ENCODE assay signal across 23 mouse cellular contexts in genomic region chr2:130262398-130262797, GRCm38 (mm10). TPM values are rescaled to one million over a fixed set of nuclear protein-coding genes. Genes with fewer than 3 reads are reported as not detected.
DNase-seq lines count a peak whose midpoint lies in the region; ATAC-seq lines count a peak whose summit lies in the region.
"Had no signal": no experiment of that assay in that cellular context is flagged by ENCODE, and none has a peak within 500 bp of the region (broad histone marks: within the 10 kb centered on the region; RNA-seq: fewer than 3 reads in every experiment).

No protein-coding gene starts in this region.

- H3K4me3 ChIP-seq in heart, embryonic 12.5 days: no peak overlapping the region
- H3K4me3 ChIP-seq in liver, embryonic 13.5 days (replicated peaks): peak overlapping the region; percentile 14; the same call in 1 of the 2 replicates
- H3K4me3 ChIP-seq: forebrain, embryonic 15.5 days; heart, embryonic 10.5 days; hindbrain, embryonic 13.5 days; limb, embryonic 13.5 days; lung, embryonic 15.5 days; midbrain, embryonic 13.5 days; neural tube, embryonic 13.5 days had no signal

- H3K36me3 ChIP-seq in heart, embryonic 12.5 days: no peaks in the 10 kb centered on the region
- H3K36me3 ChIP-seq in liver, embryonic 13.5 days: no peaks in the 10 kb centered on the region
- H3K36me3 ChIP-seq: forebrain, embryonic 15.5 days; heart, embryonic 10.5 days; hindbrain, embryonic 13.5 days; limb, embryonic 13.5 days; lung, embryonic 15.5 days; midbrain, embryonic 13.5 days; neural tube, embryonic 13.5 days had no signal

- no peak overlapping the region for H3K4me2 ChIP-seq in heart, embryonic 12.5 days
- peak overlapping the region; percentile 68 for H3K4me2 ChIP-seq in liver, embryonic 13.5 days
- H3K4me2 ChIP-seq: forebrain, embryonic 15.5 days; hindbrain, embryonic 13.5 days; limb, embryonic 13.5 days; lung, embryonic 15.5 days; midbrain, embryonic 13.5 days; neural tube, embryonic 13.5 days had no signal

- DNase-seq in heart, postnatal 4 days: no peak
- peak; percentile 58 for DNase-seq in liver, embryonic 13.5 days
- DNase-seq in frontal cortex, postnatal 14 days (ENCODE audit: low spot score in 2 of 2): no peak
- DNase-seq in left cerebral cortex, adult 9 months (ENCODE audit: low spot score in 2 of 2): no peak
- DNase-seq in testis, postnatal 10 days (ENCODE audit: low spot score): no peak
- DNase-seq: cerebellum, adult 9-10 months; heart, postnatal 14 days; kidney, postnatal 36 days; layer of hippocampus, adult 9-11 months; thymus, postnatal 36 days had no signal

- H3K27ac ChIP-seq in heart, embryonic 12.5 days (ENCODE audit: poor library complexity, severe bottlenecking): no peak overlapping the region
- peak overlapping the region; percentile 74 for H3K27ac ChIP-seq in liver, embryonic 13.5 days
- H3K27ac ChIP-seq: forebrain, embryonic 15.5 days; heart, embryonic 10.5 days; hindbrain, embryonic 13.5 days; limb, embryonic 13.5 days; lung, embryonic 15.5 days; macrophage; midbrain, embryonic 13.5 days; neural tube, embryonic 13.5 days had no signal

- peaks cover 15% of the 10 kb centered on the region; the same call in 1 of the 2 replicates for H3K27me3 ChIP-seq in heart, embryonic 12.5 days (replicated peaks)
- H3K27me3 ChIP-seq in liver, embryonic 13.5 days: no peaks in the 10 kb centered on the region
- H3K27me3 ChIP-seq: forebrain, embryonic 15.5 days; limb, embryonic 13.5 days; lung, embryonic 15.5 days; midbrain, embryonic 13.5 days; neural tube, embryonic 13.5 days had no signal

- H3K4me1 ChIP-seq in heart, embryonic 12.5 days (replicated peaks): 0 out of 2 replicates have a peak, but pooled peaks cover 3% of the 10 kb centered on the region
- H3K4me1 ChIP-seq in liver, embryonic 13.5 days (replicated peaks): peaks cover 72% of the 10 kb centered on the region
- H3K4me1 ChIP-seq: forebrain, embryonic 15.5 days; hindbrain, embryonic 13.5 days; limb, embryonic 13.5 days; lung, embryonic 15.5 days; midbrain, embryonic 13.5 days; neural tube, embryonic 13.5 days had no signal

- H3K9ac ChIP-seq in heart, embryonic 12.5 days: no peak overlapping the region
- peak overlapping the region; percentile 40 for H3K9ac ChIP-seq in liver, embryonic 13.5 days
- H3K9ac ChIP-seq: forebrain, embryonic 15.5 days; hindbrain, embryonic 13.5 days; limb, embryonic 13.5 days; lung, embryonic 15.5 days; midbrain, embryonic 13.5 days; neural tube, embryonic 13.5 days had no signal

- peak; percentile 74 for ATAC-seq in heart, embryonic 12.5 days (ENCODE audit: insufficient number of reproducible peaks, low FRiP score)
- ATAC-seq in erythroblast, adult 5-6 weeks (replicated peaks; ENCODE audit: low FRiP score, poor library complexity, severe bottlenecking): peak; percentile 71
- ATAC-seq in liver, embryonic 13.5 days (ENCODE audit: low read depth): peak; percentile 91
- ATAC-seq in megakaryocyte-erythroid progenitor cell, adult 5-6 weeks (replicated peaks; ENCODE audit: low FRiP score, low TSS enrichment, poor library complexity, severe bottlenecking): peak; percentile 91
- ATAC-seq: CD4-positive, CD25-positive, alpha-beta regulatory T cell, adult 4 months; forebrain, embryonic 15.5 days; inflammation-experienced regulatory T-cells, adult 6 months; midbrain, embryonic 13.5 days had no signal

- H3K9me3 ChIP-seq in heart, embryonic 12.5 days (replicated peaks): no peaks in the 10 kb centered on the region
- H3K9me3 ChIP-seq in liver, embryonic 13.5 days (replicated peaks): no peaks in the 10 kb centered on the region
- H3K9me3 ChIP-seq: forebrain, embryonic 15.5 days; heart, embryonic 10.5 days; hindbrain, embryonic 13.5 days; limb, embryonic 13.5 days; lung, embryonic 15.5 days; midbrain, embryonic 13.5 days; neural tube, embryonic 13.5 days had no signal

- WGBS in heart, embryonic 12.5 days: 7% methylated on average over 2 of the region's 2 CpGs
- 0% methylated on average over 2 of the region's 2 CpGs for WGBS in liver, embryonic 13.5 days (ENCODE audit: insufficient replicate concordance)

RNA-seq across cellular contexts. Expression of gene Nop56, which starts 11.8 kb away (rescaled TPM):
- 192 and 193 TPM in 2 replicates for polyA plus RNA-seq in heart, embryonic 12.5 days (2016; fragmentation: Nextera tagmentation; extraction: Ambion mirVana)
- 10 to 100 TPM; 61.6 to 65.9 TPM for total RNA-seq in heart, postnatal 4 days (2021)
- 86.7 and 101 TPM in 2 replicates for total RNA-seq in erythroblast, adult 5-6 weeks (2015; ENCODE audit: low replicate concordance)
- total RNA-seq in erythroblast, adult 5-6 weeks (2017; ENCODE audit: low replicate concordance): 84.8 and 111 TPM in 2 replicates
- 271 and 279 TPM in 2 replicates for polyA plus RNA-seq in liver, embryonic 13.5 days (2015; fragmentation: Nextera tagmentation; extraction: Ambion mirVana)
- 692 and 1,066 TPM in 2 replicates for total RNA-seq in megakaryocyte-erythroid progenitor cell, adult 5-6 weeks (2014; fragmentation: Nextera tagmentation)
- 748 and 779 TPM in 2 replicates for total RNA-seq in megakaryocyte-erythroid progenitor cell, adult 5-6 weeks (2017)

RNA-seq across cellular contexts. Expression of gene Idh3b, which starts 21.9 kb away (rescaled TPM):
- polyA plus RNA-seq in heart, embryonic 12.5 days (2016; fragmentation: Nextera tagmentation; extraction: Ambion mirVana): 218 and 221 TPM in 2 replicates
- total RNA-seq in heart, postnatal 4 days (2021): 100 to 1,000 TPM; 439 to 476 TPM
- 44.5 and 51.5 TPM in 2 replicates for total RNA-seq in erythroblast, adult 5-6 weeks (2015; ENCODE audit: low replicate concordance)
- 19.8 and 27.0 TPM in 2 replicates for total RNA-seq in erythroblast, adult 5-6 weeks (2017; ENCODE audit: low replicate concordance)
- polyA plus RNA-seq in liver, embryonic 13.5 days (2015; fragmentation: Nextera tagmentation; extraction: Ambion mirVana): 117 and 120 TPM in 2 replicates
- 197 and 240 TPM in 2 replicates for total RNA-seq in megakaryocyte-erythroid progenitor cell, adult 5-6 weeks (2014; fragmentation: Nextera tagmentation)
- 145 and 164 TPM in 2 replicates for total RNA-seq in megakaryocyte-erythroid progenitor cell, adult 5-6 weeks (2017)

RNA-seq across cellular contexts. Expression of gene Ebf4, which starts 32.6 kb away (rescaled TPM):
- 0.91 and 1.2 TPM in 2 replicates for polyA plus RNA-seq in heart, embryonic 12.5 days (2016; fragmentation: Nextera tagmentation; extraction: Ambion mirVana)
- total RNA-seq in heart, postnatal 4 days (2021): 1 to 10 TPM; 1.1 to 1.5 TPM
- total RNA-seq in erythroblast, adult 5-6 weeks (2015; ENCODE audit: low replicate concordance): not detected in 2 replicates
- total RNA-seq in erythroblast, adult 5-6 weeks (2017; ENCODE audit: low replicate concordance): 0.84 TPM in 1 of 2 replicates, not detected in the other
- polyA plus RNA-seq in liver, embryonic 13.5 days (2015; fragmentation: Nextera tagmentation; extraction: Ambion mirVana): 0.03 and 0.10 TPM in 2 replicates
- total RNA-seq in megakaryocyte-erythroid progenitor cell, adult 5-6 weeks (2014; fragmentation: Nextera tagmentation): not detected in 2 replicates
- not detected in 2 replicates for total RNA-seq in megakaryocyte-erythroid progenitor cell, adult 5-6 weeks (2017)
- polyA plus RNA-seq: CD4-positive, CD25-positive, alpha-beta regulatory T cell, adult 4 months; inflammation-experienced regulatory T-cells, adult 6 months; macrophage had no signal

Comparison
In these comparisons a context has a peak if more than half of its experiments do, and no peak if none do; other contexts are left out.
1. RNA of gene Nop56, which starts 11.8 kb away (total RNA-seq): 692 to 1,066 TPM in megakaryocyte-erythroid progenitor cell, adult 5-6 weeks; 84.8 to 111 TPM in erythroblast, adult 5-6 weeks and 61.6 to 65.9 TPM in heart, postnatal 4 days; every median in the first group is over 4 times any median in the second.
2. Peak in every context shown above with its lines, with median percentiles within 50 percentile points of each other: ATAC-seq.